Mouse (Mus musculus) olfactory bulb, adult 2 months (tissue): ENCODE results near the gene Dop1a.

Experiments
- CTCF ChIP-seq: fragments of 200-500 bp; IDR thresholded peaks from 2 replicates; pipeline ENCODE4 v1.5.1; 2012; ENCODE audit warnings: low read depth, mild to moderate bottlenecking, low read length, moderate library complexity; ENCODE audit not compliant: insufficient read depth
- POLR2A ChIP-seq: fragments of 200-500 bp; IDR thresholded peaks from 2 replicates; pipeline ENCODE4 v1.6.1; 2012; ENCODE audit warnings: mild to moderate bottlenecking, low read depth, low read length, moderate library complexity; ENCODE audit not compliant: insufficient read depth

DNA sequence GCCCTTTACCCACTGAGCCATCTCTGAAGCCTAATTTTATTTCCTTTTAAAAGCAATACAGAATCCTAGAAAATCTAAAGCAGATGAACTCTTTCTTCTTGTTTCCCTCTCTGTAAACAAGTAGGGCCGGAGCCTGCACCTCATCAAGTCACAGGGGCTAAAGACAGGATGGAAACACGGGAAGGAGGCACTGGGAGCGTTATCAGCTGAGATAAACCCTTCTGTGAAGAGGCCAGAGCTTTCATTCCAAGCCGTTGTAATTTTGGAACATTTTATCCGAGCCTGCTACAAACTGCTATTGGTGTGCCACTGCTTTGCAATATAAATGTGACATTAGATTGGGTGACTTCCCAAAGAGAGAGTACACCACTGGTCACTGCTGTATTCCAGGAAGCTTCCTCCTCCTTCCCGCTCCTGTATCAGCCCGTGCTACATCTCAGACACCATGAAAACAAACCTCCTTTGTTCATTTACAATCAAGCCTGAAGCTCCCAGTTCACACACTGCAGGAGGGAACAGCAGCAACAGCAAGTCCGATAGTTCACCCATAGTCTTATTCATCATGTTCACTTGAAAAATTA, 132.9 kb downstream of the Dop1a start:
- no peak for TF ChIP-seq POLR2A
- no peak for TF ChIP-seq CTCF
